Mouse (Mus musculus) brain, embryonic 14.5 days (tissue): ENCODE measurements around the gene Man2a1.

ENCODE experiments used
- CTCF ChIP-seq: fragments of 200-500 bp; IDR thresholded peaks from 2 replicates; pipeline ENCODE4 v1.5.1; 2012; ENCODE audit warnings: inconsistent platforms, mild to moderate bottlenecking, moderate library complexity, borderline replicate concordance; ENCODE audit not compliant: insufficient read depth, insufficient read length; ENCODE audit errors: extremely low read depth
- POLR2A ChIP-seq: fragments of 200-500 bp; IDR thresholded peaks from 2 replicates; pipeline ENCODE4 v1.6.1; 2012; ENCODE audit warnings: mild to moderate bottlenecking, inconsistent platforms, borderline replicate concordance; ENCODE audit not compliant: poor library complexity, insufficient read depth, insufficient read length, severe bottlenecking; ENCODE audit errors: extremely low read depth

GRCm38 (mm10) chr17:64725214-64725613, 124.7 kb downstream of the Man2a1 start:
- no peak for TF ChIP-seq CTCF
- no peak for TF ChIP-seq POLR2A
